ENCODE assay signal across 14 mouse cellular contexts in genomic region chr11:65209441-65209840, GRCm38 (mm10). TPM values are rescaled to one million over a fixed set of nuclear protein-coding genes. Genes with fewer than 3 reads are reported as not detected.
DNase-seq lines count a peak whose midpoint lies in the region; ATAC-seq and TF ChIP-seq lines count a peak whose summit lies in the region.
"Had no signal": no experiment of that assay in that cellular context is flagged by ENCODE, and none has a peak within 500 bp of the region (broad histone marks: within the 10 kb centered on the region; RNA-seq: fewer than 3 reads in every experiment).

No protein-coding gene starts in this region.

- no peak overlapping the region for H3K9ac ChIP-seq in intestine, postnatal 0 days (ENCODE audit: low read depth, low read length)
- H3K9ac ChIP-seq in hindbrain, embryonic 16.5 days (ENCODE audit: low read depth, low read length), result no peak overlapping the region
- H3K9ac ChIP-seq: hindbrain, embryonic 12.5 days; neural tube, embryonic 13.5 days had no signal

- peak overlapping the region; percentile 77 for H3K27ac ChIP-seq in heart, embryonic 10.5 days
- H3K27ac ChIP-seq in intestine, postnatal 0 days (ENCODE audit: low read depth, low read length), result no peak overlapping the region
- no peak overlapping the region for H3K27ac ChIP-seq in hindbrain, embryonic 16.5 days (ENCODE audit: low read depth, low read length)
- H3K27ac ChIP-seq: hindbrain, embryonic 12.5 days; neural tube, embryonic 13.5 days had no signal

- H3ac ChIP-seq in C2C12 (ENCODE audit: control insufficient read depth, insufficient read length, low read depth), result no peak overlapping the region

- no peaks in the 10 kb centered on the region for H3K36me3 ChIP-seq in C2C12 (ENCODE audit: control insufficient read depth, insufficient read depth)
- H3K36me3 ChIP-seq in heart, embryonic 10.5 days, result peaks cover 9% of the 10 kb centered on the region
- no peaks in the 10 kb centered on the region for H3K36me3 ChIP-seq in intestine, postnatal 0 days (ENCODE audit: control insufficient read depth, insufficient read depth)
- H3K36me3 ChIP-seq in hindbrain, embryonic 16.5 days (ENCODE audit: control insufficient read depth, insufficient read depth, low read length), result no peaks in the 10 kb centered on the region
- H3K36me3 ChIP-seq: hindbrain, embryonic 12.5 days; neural tube, embryonic 13.5 days had no signal

- peak; percentile 40 for DNase-seq in adrenal gland, postnatal 14 days
- DNase-seq in adrenal gland, adult 18-20 months (ENCODE audit: low spot score in 2 of 2), result no peak
- peak; percentile 96 for DNase-seq in heart, embryonic 10.5 days (ENCODE audit: low spot score)
- no peak for DNase-seq in embryo, embryonic 9.5 days (ENCODE audit: extremely low spot score)
- DNase-seq in layer of hippocampus, adult 11-12 months (ENCODE audit: low spot score), result no peak
- DNase-seq: cerebellum, postnatal 36 days; kidney, postnatal 36 days; midbrain, embryonic 14.5 days had no signal

- H3K79me3 ChIP-seq in C2C12 (ENCODE audit: low read depth), result no peaks in the 10 kb centered on the region

- peaks cover 84% of the 10 kb centered on the region for H3K4me1 ChIP-seq in heart, embryonic 10.5 days
- H3K4me1 ChIP-seq in intestine, postnatal 0 days (replicated peaks; ENCODE audit: control insufficient read depth, insufficient read depth, low read length), result no peaks in the 10 kb centered on the region
- no peaks in the 10 kb centered on the region for H3K4me1 ChIP-seq in hindbrain, embryonic 16.5 days (ENCODE audit: control insufficient read depth, insufficient read depth, low read depth, low read length)
- H3K4me1 ChIP-seq: hindbrain, embryonic 12.5 days; neural tube, embryonic 13.5 days had no signal

- no peaks in the 10 kb centered on the region for H3K79me2 ChIP-seq in C2C12 (ENCODE audit: control insufficient read depth, insufficient read depth)

- H3K4me3 ChIP-seq in C2C12 (ENCODE audit: insufficient read depth, poor library complexity, severe bottlenecking), result no peak overlapping the region
- H3K4me3 ChIP-seq in heart, embryonic 10.5 days, result no peak overlapping the region; the same call in 1 of the 2 replicates
- H3K4me3 ChIP-seq in intestine, postnatal 0 days (ENCODE audit: low read depth, low read length), result no peak overlapping the region
- no peak overlapping the region for H3K4me3 ChIP-seq in hindbrain, embryonic 16.5 days (ENCODE audit: low read length)
- H3K4me3 ChIP-seq: hindbrain, embryonic 12.5 days; neural tube, embryonic 13.5 days had no signal

- peak; percentile 64; the same call in 1 of the 2 replicates for ATAC-seq in intestine, postnatal 0 days
- ATAC-seq in hindbrain, embryonic 16.5 days, result no peak

- H3K4me2 ChIP-seq in intestine, postnatal 0 days (replicated peaks; ENCODE audit: low read depth), result no peak overlapping the region
- H3K4me2 ChIP-seq in hindbrain, embryonic 16.5 days (ENCODE audit: low read length), result no peak overlapping the region
- H3K4me2 ChIP-seq: hindbrain, embryonic 12.5 days; neural tube, embryonic 13.5 days had no signal

- WGBS in heart, embryonic 10.5 days, result 4% methylated on average over 6 of the region's 6 CpGs
- 32% methylated on average over 6 of the region's 6 CpGs for WGBS in intestine, postnatal 0 days
- 47% methylated on average over 6 of the region's 6 CpGs for WGBS in hindbrain, embryonic 16.5 days

- H3K9me3 ChIP-seq in heart, embryonic 10.5 days, result no peaks in the 10 kb centered on the region
- no peaks in the 10 kb centered on the region for H3K9me3 ChIP-seq in intestine, postnatal 0 days (ENCODE audit: control insufficient read depth)
- H3K9me3 ChIP-seq in hindbrain, embryonic 16.5 days (ENCODE audit: control insufficient read depth, low read length), result no peaks in the 10 kb centered on the region
- H3K9me3 ChIP-seq: hindbrain, embryonic 12.5 days; neural tube, embryonic 13.5 days had no signal

- H3K27me3 ChIP-seq in C2C12 (ENCODE audit: control insufficient read depth, insufficient read depth, insufficient read length), result no peaks in the 10 kb centered on the region
- no peaks in the 10 kb centered on the region for H3K27me3 ChIP-seq in heart, embryonic 10.5 days (ENCODE audit: insufficient read depth, poor library complexity, severe bottlenecking)
- no peaks in the 10 kb centered on the region for H3K27me3 ChIP-seq in intestine, postnatal 0 days (replicated peaks; ENCODE audit: control insufficient read depth, insufficient read depth, low read length)
- no peaks in the 10 kb centered on the region for H3K27me3 ChIP-seq in hindbrain, embryonic 16.5 days (replicated peaks; ENCODE audit: control insufficient read depth, insufficient read depth, low read length)
- H3K27me3 ChIP-seq: hindbrain, embryonic 12.5 days; neural tube, embryonic 13.5 days had no signal

- no peak for TF ChIP-seq CTCF in C2C12 (IDR thresholded peaks at IDR 0.05; ENCODE audit: control insufficient read depth, insufficient read depth, insufficient read length)
- TF ChIP-seq CTCF in intestine, postnatal 0 days (IDR thresholded peaks at IDR 0.05; ENCODE audit: low read depth), result no peak

TF ChIP-seq in C2C12, 6 proteins besides CTCF, POLR2A, EP300 and RAD21:
- TF ChIP-seq FOSL1 (IDR thresholded peaks at IDR 0.05; ENCODE audit: insufficient read depth, low read length, poor library complexity, severe bottlenecking) (peak; percentile 38), MYOG (IDR thresholded peaks at IDR 0.05; ENCODE audit: control insufficient read depth, extremely low read depth, insufficient read length) (no peak), MYOD1 (IDR thresholded peaks at IDR 0.05; ENCODE audit: control insufficient read depth, insufficient read length, low read depth) (no peak), MAX (IDR thresholded peaks at IDR 0.05) (no peak), CEBPB (IDR thresholded peaks at IDR 0.05; ENCODE audit: low read depth) (no peak), USF1 (IDR thresholded peaks at IDR 0.05; ENCODE audit: low read depth) (no peak)

RNA-seq across cellular contexts. Expression of gene Arhgap44, which starts 46.7 kb away (rescaled TPM):
- 8.2 and 9.7 TPM in 2 replicates for total RNA-seq in adrenal gland, postnatal 14 days (2021)
- total RNA-seq in adrenal gland, adult 18-20 months (2021), result 10 to 100 TPM in 1 of 2 experiments, 1 to 10 TPM in 1; 8.5 to 11.1 TPM
- 7.8 TPM for polyA plus RNA-seq in C2C12 (2012; fragmentation: generic; extraction: Trizol)
- polyA plus RNA-seq in heart, embryonic 10.5 days (2016; fragmentation: Nextera tagmentation; extraction: Ambion mirVana), result 8.4 and 11.3 TPM in 2 replicates
- 10.2 and 11.1 TPM in 2 replicates for polyA plus RNA-seq in intestine, postnatal 0 days (2015; fragmentation: Nextera tagmentation; extraction: Ambion mirVana)
- 20.7 and 21.8 TPM in 2 replicates for polyA plus RNA-seq in hindbrain, embryonic 16.5 days (2015; fragmentation: Nextera tagmentation; extraction: Ambion mirVana)

RNA-seq across cellular contexts. Expression of gene 1700086D15Rik, which starts 49.8 kb away (rescaled TPM):
- 0.34 and 0.63 TPM in 2 replicates for total RNA-seq in adrenal gland, postnatal 14 days (2021)
- under 1 TPM in 1 of 2 experiments, not detected in 1; 0.64 TPM for total RNA-seq in adrenal gland, adult 18-20 months (2021)
- polyA plus RNA-seq in C2C12 (2012; fragmentation: generic; extraction: Trizol), result not detected
- 0.14 and 0.16 TPM in 2 replicates for polyA plus RNA-seq in heart, embryonic 10.5 days (2016; fragmentation: Nextera tagmentation; extraction: Ambion mirVana)
- polyA plus RNA-seq in intestine, postnatal 0 days (2015; fragmentation: Nextera tagmentation; extraction: Ambion mirVana), result 0.13 TPM in 1 of 2 replicates, not detected in the other
- 0.19 TPM in 1 of 2 replicates, not detected in the other for polyA plus RNA-seq in hindbrain, embryonic 16.5 days (2015; fragmentation: Nextera tagmentation; extraction: Ambion mirVana)
- polyA plus RNA-seq: hindbrain, embryonic 12.5 days; liver, embryonic 16.5 days; neural tube, embryonic 13.5 days had no signal

Comparison
In these comparisons a context has a peak if more than half of its experiments do, and no peak if none do; other contexts are left out.
1. DNase-seq: peak in adrenal gland, postnatal 14 days (single experiment) and heart, embryonic 10.5 days (single experiment); none in adrenal gland, adult 18-20 months (0 of 2), embryo, embryonic 9.5 days (single experiment) and layer of hippocampus, adult 11-12 months (single experiment).